Mouse (Mus musculus): ENCODE results near the gene Il21. TPM values are rescaled to one million over a fixed set of nuclear protein-coding genes. Genes with fewer than 3 reads are reported as not detected.
A peak's percentile ranks its signal among the peaks of the same experiment; 100 is the strongest.

The Il21 gene
- polyA plus RNA-seq, 2 experiments, result not detected

- H3K4me1 ChIP-seq (replicated peaks; ENCODE audit: control insufficient read depth in 2 of 2, insufficient read depth in 2 of 2, low read length in 1 of 2), result no peaks in the 10 kb centered on the region
- H3K27me3 ChIP-seq (ENCODE audit: control insufficient read depth, insufficient read depth, low read length), result no peaks in the 10 kb centered on the region
- ATAC-seq (ENCODE audit: insufficient read depth), result no peak
- TF ChIP-seq CTCF (IDR thresholded peaks at IDR 0.05; ENCODE audit: low read depth) (no peak), EP300 (IDR thresholded peaks at IDR 0.05; ENCODE audit: low read depth) (no peak)
- no peaks in the 10 kb centered on the region for H3K36me3 ChIP-seq (replicated peaks; ENCODE audit: control insufficient read depth, insufficient read depth, low read depth)
- H3K27ac ChIP-seq, result no peak overlapping the region
- H3K4me3 ChIP-seq (ENCODE audit: insufficient read depth in 1 of 2, low read depth in 2 of 2, low read length in 2 of 2), result no peak overlapping the region
- DNase-seq (ENCODE audit: low read depth in 3 of 3, low spot score in 3 of 3), result no peak
- no peak overlapping the region for H3K9ac ChIP-seq (replicated peaks)
- WGBS (ENCODE audit: insufficient replicate concordance), result 28% methylated on average over 2 of the region's 2 CpGs
- no peak overlapping the region for H3K4me2 ChIP-seq (ENCODE audit: low read depth)
- H3K9me3 ChIP-seq (ENCODE audit: control insufficient read depth, low read length), result no peaks in the 10 kb centered on the region
Observed at GRCm38 (mm10) chr3:37181041-37181440, 51.4 kb downstream of the Il21 start.

GRCm38 (mm10) chr3:37180039-37180743, 52.2 kb downstream of the Il21 start:
- no peak for ATAC-seq (ENCODE audit: insufficient read depth)
- H3K27ac ChIP-seq, result no peak overlapping the region
- 59% methylated on average over 12 of the region's 12 CpGs for WGBS (ENCODE audit: insufficient replicate concordance)
- no peaks in the 10 kb centered on the region for H3K27me3 ChIP-seq (ENCODE audit: control insufficient read depth, insufficient read depth, low read length)
- H3K4me3 ChIP-seq (ENCODE audit: insufficient read depth in 1 of 2, low read depth in 2 of 2, low read length in 2 of 2), result no peak overlapping the region
- no peak overlapping the region for H3K4me2 ChIP-seq (ENCODE audit: low read depth)
- H3K36me3 ChIP-seq (replicated peaks; ENCODE audit: control insufficient read depth, insufficient read depth, low read depth), result no peaks in the 10 kb centered on the region
- no peaks in the 10 kb centered on the region for H3K9me3 ChIP-seq (ENCODE audit: control insufficient read depth, low read length)
- no peak for DNase-seq (ENCODE audit: low read depth in 3 of 3, low spot score in 3 of 3)
- no peak overlapping the region for H3K9ac ChIP-seq (replicated peaks)
- no peak for TF ChIP-seq EP300 (IDR thresholded peaks at IDR 0.05; ENCODE audit: low read depth)
- peak; percentile 72 for TF ChIP-seq CTCF (IDR thresholded peaks at IDR 0.05; ENCODE audit: low read depth)
- no peaks in the 10 kb centered on the region for H3K4me1 ChIP-seq (replicated peaks; ENCODE audit: control insufficient read depth in 2 of 2, insufficient read depth in 2 of 2, low read length in 1 of 2)

GRCm38 (mm10) chr3:37179472-37179871, 53.0 kb downstream of the Il21 start:
- H3K27me3 ChIP-seq (ENCODE audit: control insufficient read depth, insufficient read depth, low read length), result no peaks in the 10 kb centered on the region
- DNase-seq (ENCODE audit: low read depth in 3 of 3, low spot score in 3 of 3) (no peak), ATAC-seq (ENCODE audit: insufficient read depth) (no peak)
- no peak overlapping the region for H3K4me2 ChIP-seq (ENCODE audit: low read depth)
- TF ChIP-seq EP300 (IDR thresholded peaks at IDR 0.05; ENCODE audit: low read depth) (no peak), CTCF (IDR thresholded peaks at IDR 0.05; ENCODE audit: low read depth) (no peak)
- no peaks in the 10 kb centered on the region for H3K9me3 ChIP-seq (ENCODE audit: control insufficient read depth, low read length)
- H3K9ac ChIP-seq (replicated peaks), result no peak overlapping the region
- H3K4me3 ChIP-seq (ENCODE audit: insufficient read depth in 1 of 2, low read depth in 2 of 2, low read length in 2 of 2), result no peak overlapping the region
- H3K36me3 ChIP-seq (replicated peaks; ENCODE audit: control insufficient read depth, insufficient read depth, low read depth), result no peaks in the 10 kb centered on the region
- H3K4me1 ChIP-seq (replicated peaks; ENCODE audit: control insufficient read depth in 2 of 2, insufficient read depth in 2 of 2, low read length in 1 of 2), result no peaks in the 10 kb centered on the region
- H3K27ac ChIP-seq, result no peak overlapping the region
- 78% methylated on average over 9 of the region's 9 CpGs for WGBS (ENCODE audit: insufficient replicate concordance)

- H3K27ac ChIP-seq, result no peak overlapping the region
- H3K4me1 ChIP-seq (replicated peaks; ENCODE audit: control insufficient read depth in 2 of 2, insufficient read depth in 2 of 2, low read length in 1 of 2), result no peaks in the 10 kb centered on the region
- no peak for ATAC-seq (ENCODE audit: insufficient read depth)
- H3K9ac ChIP-seq (replicated peaks), result no peak overlapping the region
- DNase-seq (ENCODE audit: low read depth in 3 of 3, low spot score in 3 of 3), result no peak
- TF ChIP-seq EP300 (IDR thresholded peaks at IDR 0.05; ENCODE audit: low read depth), result no peak
- no peak for TF ChIP-seq CTCF (IDR thresholded peaks at IDR 0.05; ENCODE audit: low read depth)
- H3K36me3 ChIP-seq (replicated peaks; ENCODE audit: control insufficient read depth, insufficient read depth, low read depth), result no peaks in the 10 kb centered on the region
- no peak overlapping the region for H3K4me3 ChIP-seq (ENCODE audit: insufficient read depth in 1 of 2, low read depth in 2 of 2, low read length in 2 of 2)
- WGBS (ENCODE audit: insufficient replicate concordance), result 45% methylated on average over 10 of the region's 10 CpGs
- no peak overlapping the region for H3K4me2 ChIP-seq (ENCODE audit: low read depth)
- no peaks in the 10 kb centered on the region for H3K27me3 ChIP-seq (ENCODE audit: control insufficient read depth, insufficient read depth, low read length)
- H3K9me3 ChIP-seq (ENCODE audit: control insufficient read depth, low read length), result no peaks in the 10 kb centered on the region
Observed at GRCm38 (mm10) chr3:37174711-37175572, 57.5 kb downstream of the Il21 start.

- 26% methylated on average over 8 of the region's 8 CpGs for WGBS (ENCODE audit: insufficient replicate concordance)
- H3K9ac ChIP-seq (replicated peaks), result no peak overlapping the region
- TF ChIP-seq EP300 (IDR thresholded peaks at IDR 0.05; ENCODE audit: low read depth), result no peak
- TF ChIP-seq CTCF (IDR thresholded peaks at IDR 0.05; ENCODE audit: low read depth), result no peak
Observed at GRCm38 (mm10) chr3:37173285-37173684, 59.2 kb downstream of the Il21 start.

More at GRCm38 (mm10) chr3:37173285-37173684, 59.2 kb downstream of the Il21 start:
- DNase-seq (ENCODE audit: low read depth in 3 of 3, low spot score in 3 of 3), result no peak
- no peaks in the 10 kb centered on the region for H3K27me3 ChIP-seq (ENCODE audit: control insufficient read depth, insufficient read depth, low read length)
- H3K4me1 ChIP-seq (replicated peaks; ENCODE audit: control insufficient read depth in 2 of 2, insufficient read depth in 2 of 2, low read length in 1 of 2), result no peaks in the 10 kb centered on the region
- no peak overlapping the region for H3K27ac ChIP-seq
- H3K4me3 ChIP-seq (ENCODE audit: insufficient read depth in 1 of 2, low read depth in 2 of 2, low read length in 2 of 2), result no peak overlapping the region
- no peak for ATAC-seq (ENCODE audit: insufficient read depth)
- no peaks in the 10 kb centered on the region for H3K9me3 ChIP-seq (ENCODE audit: control insufficient read depth, low read length)
- H3K4me2 ChIP-seq (ENCODE audit: low read depth), result no peak overlapping the region
- no peaks in the 10 kb centered on the region for H3K36me3 ChIP-seq (replicated peaks; ENCODE audit: control insufficient read depth, insufficient read depth, low read depth)

Small RNAs within 50 kb of the gene (microRNA-seq; reads per million reads assigned to microRNA genes)
- gene Gm24169, result not detected

Other genes with a start within 250 kb of the Il21 start
- gene Adad1, start 169.1 kb downstream of the Il21 start, polyA plus RNA-seq (2012; rRNA removed), result 0.07 TPM in 1 of 2 replicates, not detected in the other
- 0.39 TPM in 1 of 2 replicates, not detected in the other for gene Adad1, start 169.1 kb downstream of the Il21 start, polyA plus RNA-seq (2014; fragmentation: Nextera tagmentation; extraction: Ambion mirVana)
- gene Il2, start 106.7 kb downstream of the Il21 start, polyA plus RNA-seq (2012; rRNA removed), result 0.03 and 0.05 TPM in 2 replicates
- gene Il2, start 106.7 kb downstream of the Il21 start, polyA plus RNA-seq (2014; fragmentation: Nextera tagmentation; extraction: Ambion mirVana), result 0.09 and 0.21 TPM in 2 replicates
- gene Bbs12, start 79.9 kb upstream of the Il21 start, polyA plus RNA-seq (2012; rRNA removed), result 1.7 and 2.2 TPM in 2 replicates
- 4.4 and 4.8 TPM in 2 replicates for gene Bbs12, start 79.9 kb upstream of the Il21 start, polyA plus RNA-seq (2014; fragmentation: Nextera tagmentation; extraction: Ambion mirVana)
- gene Cetn4, start 80.1 kb upstream of the Il21 start, polyA plus RNA-seq (2012; rRNA removed), result 0.70 and 1.6 TPM in 2 replicates
- 1.6 and 1.9 TPM in 2 replicates for gene Cetn4, start 80.1 kb upstream of the Il21 start, polyA plus RNA-seq (2014; fragmentation: Nextera tagmentation; extraction: Ambion mirVana)
- 0.03 and 0.06 TPM in 2 replicates for gene Fgf2, start 115.7 kb upstream of the Il21 start, polyA plus RNA-seq (2012; rRNA removed)
- 0.13 and 0.14 TPM in 2 replicates for gene Fgf2, start 115.7 kb upstream of the Il21 start, polyA plus RNA-seq (2014; fragmentation: Nextera tagmentation; extraction: Ambion mirVana)
- gene Spata5, start 187.3 kb upstream of the Il21 start, polyA plus RNA-seq (2012; rRNA removed), result 3.2 and 6.0 TPM in 2 replicates
- gene Spata5, start 187.3 kb upstream of the Il21 start, polyA plus RNA-seq (2014; fragmentation: Nextera tagmentation; extraction: Ambion mirVana), result 18.2 and 22.2 TPM in 2 replicates
- gene Nudt6, start 187.6 kb upstream of the Il21 start, polyA plus RNA-seq (2012; rRNA removed), result 3.6 and 3.9 TPM in 2 replicates
- gene Nudt6, start 187.6 kb upstream of the Il21 start, polyA plus RNA-seq (2014; fragmentation: Nextera tagmentation; extraction: Ambion mirVana), result 4.8 and 5.2 TPM in 2 replicates

Data from liver, embryonic 14.5 days (tissue).